Mouse (Mus musculus): ENCODE results near the gene Dnajc22.

DNA sequence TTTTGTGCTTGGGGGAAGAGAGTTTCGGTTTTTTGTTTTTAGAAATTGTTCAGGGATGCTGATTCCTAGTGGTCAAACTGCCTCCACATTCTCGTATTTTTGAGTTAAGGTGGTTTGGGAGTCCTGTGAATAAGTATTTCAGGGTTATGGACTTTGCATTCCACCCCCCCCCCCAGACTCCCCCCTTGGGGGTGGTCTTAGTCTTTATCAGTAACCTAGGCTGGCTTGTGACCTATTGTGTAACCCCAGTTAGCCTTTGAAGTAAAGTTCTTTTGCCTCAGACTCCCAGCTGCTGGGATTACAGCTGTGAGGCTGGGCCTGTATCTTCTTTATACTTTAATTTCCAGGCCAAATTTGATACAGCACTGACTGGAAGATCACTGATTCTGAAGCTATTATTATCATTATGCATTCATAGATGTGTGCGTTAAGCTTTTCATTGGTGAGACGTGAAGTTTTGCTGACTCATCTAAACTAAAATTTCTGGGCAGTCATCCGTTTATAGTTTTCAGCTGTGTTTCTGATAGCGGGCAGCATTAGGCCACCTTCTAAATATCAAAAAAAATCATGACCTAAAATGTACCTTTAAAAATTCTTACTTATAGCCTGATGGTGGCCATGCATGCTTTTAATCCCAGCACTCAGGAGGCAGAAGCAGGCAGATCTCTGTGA, 35.0 kb downstream of the Dnajc22 start:
- no peak for TF ChIP-seq FLI1 (IDR thresholded peaks at IDR 0.05; ENCODE audit: low read length)
- TF ChIP-seq GATA1 (IDR thresholded peaks at IDR 0.05; ENCODE audit: borderline replicate concordance, low read length), result no peak
